Mouse (Mus musculus) embryonic fibroblast, embryonic 13.5 days (primary cell): ENCODE results near the gene Smndc1. TPM values are rescaled to one million over a fixed set of nuclear protein-coding genes. Genes with fewer than 3 reads are reported as not detected.
"Not testable (repeated sequence)": the region's sequence is repeated elsewhere in the genome, so short reads cannot be mapped to it uniquely, and the experiment has no call there.

ENCODE experiments used
- H3K27ac ChIP-seq: 2 replicates; pipeline ENCODE4 v1.5.1; 2012; ENCODE audit warnings: low read length, control low read depth, inconsistent platforms; ENCODE audit not compliant: insufficient read depth
- H3K4me1 ChIP-seq: 2 replicates; pipeline ENCODE4 v1.6.1; 2011; ENCODE audit warnings: low read length; ENCODE audit not compliant: control insufficient read depth, insufficient read depth
- H3K4me3 ChIP-seq: 2 replicates; pipeline ENCODE4 v1.5.1; 2011; ENCODE audit warnings: mild to moderate bottlenecking, control low read depth, low read length; ENCODE audit not compliant: insufficient read depth
- CTCF ChIP-seq: IDR thresholded peaks from 2 replicates; pipeline ENCODE4 v1.5.1; 2011; ENCODE audit warnings: mild to moderate bottlenecking, control low read depth, low read length, moderate library complexity, borderline replicate concordance; ENCODE audit not compliant: insufficient read depth
- POLR2A ChIP-seq: IDR thresholded peaks from 2 replicates; pipeline ENCODE4 v1.6.1; 2011; ENCODE audit warnings: low read depth, mild to moderate bottlenecking, control low read depth, low read length, moderate library complexity
- polyA plus RNA-seq: library from polyadenylated mRNA; stranded (reverse); fragments of >200 nt; gene quantifications from 2 replicates; pipeline ENCODE4 v1.2.4, GENCODE M21; 2011; ENCODE audit warnings: low read depth; ENCODE audit not compliant: missing spikeins, insufficient read length

The Smndc1 gene
- polyA plus RNA-seq, 1 experiment: 61.7 TPM

DNA sequence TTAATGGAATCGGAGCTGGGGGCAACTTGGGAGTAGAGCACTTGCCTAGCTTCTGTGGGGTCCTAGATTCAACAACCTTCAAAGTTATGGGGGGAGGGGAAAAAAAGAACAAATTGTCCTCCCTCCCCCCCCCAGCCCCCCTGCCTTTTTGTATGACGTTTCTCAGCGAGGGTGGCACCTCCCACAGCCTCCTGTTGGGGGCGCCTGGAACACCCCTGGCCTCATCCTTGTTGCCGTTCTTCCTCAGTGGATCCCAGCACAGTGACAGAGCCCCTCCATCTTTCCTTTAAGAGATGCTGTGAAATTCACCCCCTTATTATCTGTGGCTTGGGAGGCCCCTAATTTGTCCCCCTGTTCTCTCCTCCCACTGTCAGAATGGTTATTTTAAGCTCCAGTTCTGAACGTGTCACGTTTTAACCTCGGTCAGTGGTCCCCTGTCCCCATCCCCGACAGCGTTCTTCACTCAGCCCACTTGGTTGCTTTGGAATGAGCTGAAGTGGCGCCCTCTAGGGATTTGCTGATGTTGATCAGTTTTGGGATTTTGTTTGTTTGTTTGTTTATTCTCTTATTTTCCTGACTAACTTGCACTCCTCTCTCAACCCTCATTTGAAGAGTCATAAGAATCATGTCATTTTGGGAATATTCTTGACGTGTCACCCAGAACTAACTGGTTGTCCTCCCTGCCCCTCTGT lies 12.5 kb upstream of the Smndc1 start:
- H3K27ac ChIP-seq: no peak overlapping the region
- no peak overlapping the region for H3K4me3 ChIP-seq
- TF ChIP-seq CTCF: no peak
- TF ChIP-seq POLR2A: no peak
- peaks cover 7% of the 10 kb centered on the region for H3K4me1 ChIP-seq

GRCm38 (mm10) chr19:53400332-53401110 lies 10.1 kb upstream of the Smndc1 start:
- Histone ChIP-seq H3K4me1 (peaks cover 3% of the 10 kb centered on the region; the same call in 1 of the 2 replicates), H3K4me3 (no peak overlapping the region), H3K27ac (no peak overlapping the region)
- no peak for TF ChIP-seq CTCF
- no peak for TF ChIP-seq POLR2A

DNA sequence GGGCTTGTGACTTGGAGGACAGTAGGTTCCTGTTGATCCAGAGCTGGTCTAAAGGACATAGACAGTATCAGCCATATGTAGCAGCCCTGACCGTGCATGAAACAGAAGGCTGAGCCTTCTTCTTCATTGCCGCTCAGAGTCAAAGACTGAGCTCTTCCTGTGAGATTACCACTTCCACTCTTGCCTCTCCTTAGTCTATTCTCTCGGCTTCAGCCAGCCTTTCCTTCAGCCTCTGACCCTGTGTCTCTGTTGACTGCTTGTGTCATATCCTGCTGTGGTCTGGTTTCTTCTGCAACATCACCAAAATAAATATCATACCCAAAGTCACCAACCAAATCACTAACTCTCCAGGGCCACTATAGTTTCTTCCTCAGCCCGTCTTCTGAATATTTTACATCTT lies 8.8 kb upstream of the Smndc1 start:
- Histone ChIP-seq H3K4me3 (no peak overlapping the region), H3K4me1 (no peaks in the 10 kb centered on the region), H3K27ac (no peak overlapping the region)
- TF ChIP-seq POLR2A: no peak

DNA sequence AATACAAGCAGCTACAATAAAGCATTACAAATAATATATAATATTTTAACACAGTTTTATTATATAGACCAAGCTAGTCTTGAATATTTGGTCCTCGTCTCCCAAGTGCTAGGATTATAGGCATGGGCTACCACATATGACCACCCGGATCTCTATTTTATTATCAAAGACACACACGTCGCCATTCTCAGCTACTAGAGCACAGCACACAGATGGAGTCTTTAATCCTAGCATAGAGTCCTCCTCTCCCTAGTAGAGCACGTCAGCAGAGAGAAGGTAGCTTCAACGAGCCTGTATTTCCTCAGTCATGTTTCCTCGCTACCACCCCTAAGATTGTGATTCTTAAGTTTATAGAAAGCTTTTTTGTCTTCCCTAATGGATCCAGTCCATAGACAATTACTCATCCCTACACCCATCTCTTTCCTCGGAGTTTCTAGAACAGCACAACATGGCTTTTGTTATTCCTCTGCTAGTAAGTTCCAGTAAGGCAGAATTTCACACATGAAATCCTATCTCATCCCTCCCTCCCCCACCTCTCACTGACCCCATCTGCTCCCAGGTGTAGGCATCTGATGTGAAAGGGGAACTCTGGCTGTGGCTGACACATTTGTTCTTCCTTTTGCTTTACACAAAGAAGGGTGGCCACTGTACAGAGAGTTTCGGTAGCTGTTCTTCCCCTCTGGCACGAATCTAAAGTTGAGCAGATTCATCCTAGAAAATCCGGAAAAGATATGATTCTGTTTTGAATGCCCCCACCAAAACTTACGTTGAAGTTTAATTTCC lies 7.3 kb upstream of the Smndc1 start:
- TF ChIP-seq CTCF (no peak), POLR2A (no peak)
- H3K4me1 ChIP-seq: no peaks in the 10 kb centered on the region

GRCm38 (mm10) chr19:53395805-53396204 lies 5.4 kb upstream of the Smndc1 start:
- H3K4me1 ChIP-seq, H3K27ac ChIP-seq, H3K4me3 ChIP-seq: not testable (repeated sequence)

More for the DNA sequence above, 7.3 kb upstream of the Smndc1 start:
- Histone ChIP-seq H3K27ac (no peak overlapping the region), H3K4me3 (no peak overlapping the region)

- H3K27ac ChIP-seq: 0 out of 2 replicates have a peak overlapping the region, but pooled peaks have one; percentile 17
- H3K4me1 ChIP-seq, H3K4me3 ChIP-seq: not testable (repeated sequence)
Measured at GRCm38 (mm10) chr19:53394956-53395355, 4.6 kb upstream of the Smndc1 start.

GRCm38 (mm10) chr19:53394552-53394951 lies 4.2 kb upstream of the Smndc1 start:
- Histone ChIP-seq H3K4me3 (no peak overlapping the region), H3K27ac (peak overlapping the region; percentile 17; the same call in 1 of the 2 replicates), H3K4me1 (no peaks in the 10 kb centered on the region)
- TF ChIP-seq POLR2A (no peak), CTCF (no peak)

GRCm38 (mm10) chr19:53393646-53394045 lies 3.3 kb upstream of the Smndc1 start:
- TF ChIP-seq POLR2A (no peak), CTCF (no peak)
- Histone ChIP-seq H3K4me1 (peaks cover 2% of the 10 kb centered on the region; the same call in 1 of the 2 replicates), H3K4me3 (no peak overlapping the region)

GRCm38 (mm10) chr19:53392781-53393343 lies 2.5 kb upstream of the Smndc1 start:
- TF ChIP-seq POLR2A: 0 out of 2 replicates have a peak, but pooled peaks have one; percentile 8
- TF ChIP-seq CTCF: no peak
- H3K4me3 ChIP-seq: no peak overlapping the region
- H3K4me1 ChIP-seq: peaks cover 2% of the 10 kb centered on the region; the same call in 1 of the 2 replicates
- H3K27ac ChIP-seq: no peak overlapping the region

More at GRCm38 (mm10) chr19:53393646-53394045, 3.3 kb upstream of the Smndc1 start:
- H3K27ac ChIP-seq: no peak overlapping the region
